Mouse (Mus musculus) bone marrow, adult 2 months (tissue): ENCODE measurements around the gene Nr1d1.

ENCODE experiments used
- CTCF ChIP-seq: fragments of 200-500 bp; IDR thresholded peaks from 2 replicates; pipeline ENCODE4 v1.5.1; 2011; ENCODE audit warnings: low read length, control low read depth; ENCODE audit not compliant: control insufficient read depth, insufficient read depth
- POLR2A ChIP-seq: fragments of 200-500 bp; IDR thresholded peaks from 2 replicates; pipeline ENCODE4 v1.6.1; 2011; ENCODE audit warnings: low read depth, mild to moderate bottlenecking, control low read depth, low read length, borderline replicate concordance; ENCODE audit not compliant: control insufficient read depth

DNA sequence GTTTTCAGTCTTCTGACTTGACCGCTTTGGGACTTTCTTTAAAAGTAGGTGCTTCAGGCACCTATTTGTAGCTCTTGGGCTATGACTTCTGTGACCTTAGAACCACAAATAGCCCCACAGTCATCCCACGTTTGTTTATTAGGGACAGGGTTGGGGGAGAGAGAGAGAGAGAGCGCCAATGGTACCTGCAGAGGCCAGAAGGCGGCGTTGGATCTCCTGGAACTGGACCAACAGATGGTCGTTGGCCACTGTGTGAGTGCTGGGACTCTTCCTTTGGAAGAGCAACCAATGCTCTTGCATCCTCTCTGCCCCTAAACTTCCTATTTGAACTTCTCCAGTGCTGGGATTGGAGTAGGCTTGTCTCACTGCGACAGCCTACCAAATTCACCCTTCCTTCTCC lies 12.1 kb upstream of the Nr1d1 start:
- TF ChIP-seq POLR2A (no peak), CTCF (no peak)
